8 mouse cellular contexts compared by ENCODE assay signal in the genomic region with DNA sequence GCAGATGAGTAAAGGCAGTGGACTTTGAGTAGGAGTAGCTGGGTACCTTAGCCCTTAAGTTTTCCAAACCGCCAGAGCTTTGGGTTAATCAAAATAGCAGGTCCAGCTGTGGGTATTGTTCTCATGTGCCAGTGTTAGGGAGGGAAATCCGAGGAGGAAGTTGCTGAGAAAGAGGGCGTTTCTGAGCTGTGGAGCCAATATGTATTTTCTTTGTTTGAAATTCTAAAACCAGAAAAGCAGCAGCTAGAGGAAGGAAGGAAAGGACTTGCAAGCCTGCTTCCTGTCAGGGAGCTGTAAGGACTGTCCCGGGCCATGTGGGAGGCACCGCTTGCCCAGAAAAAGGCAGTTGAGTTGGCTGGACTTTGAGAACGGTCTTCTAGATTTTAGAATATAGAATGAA. TPM values are rescaled to one million over a fixed set of nuclear protein-coding genes. Genes with fewer than 3 reads are reported as not detected.
A peak's percentile ranks its signal among the peaks of the same experiment; 100 is the strongest.
DNase-seq lines count a peak whose midpoint lies in the region; ATAC-seq lines count a peak whose summit lies in the region.

No protein-coding gene starts in this region.

- peak overlapping the region; percentile 96 for H3K9ac ChIP-seq in heart, embryonic 16.5 days (ENCODE audit: low read length)

- H3K9me3 ChIP-seq in erythroblast, embryonic 14.5 days (ENCODE audit: control insufficient read depth, low read length) = no peaks in the 10 kb centered on the region
- H3K9me3 ChIP-seq in heart, embryonic 16.5 days (replicated peaks; ENCODE audit: control insufficient read depth, low read length) = 0 out of 2 replicates have a peak, but pooled peaks cover 2% of the 10 kb centered on the region

- H3K4me3 ChIP-seq in erythroblast, embryonic 14.5 days (replicated peaks) = peak overlapping the region; percentile 98
- peak overlapping the region; percentile 91 for H3K4me3 ChIP-seq in heart, embryonic 16.5 days (ENCODE audit: low read length)

- intact Hi-C loops in left cerebral cortex, postnatal 36 days (cut with DNase I) = loop anchor here (2.0 to 5.0 kb wide), 3 partner anchors 45 to 75 kb away; no protein-coding TSS in a partner anchor

- ATAC-seq in erythroblast, adult 5-6 weeks (replicated peaks; ENCODE audit: low FRiP score, poor library complexity, severe bottlenecking) = no peak
- ATAC-seq in heart, embryonic 16.5 days (replicated peaks; ENCODE audit: extremely low read depth, insufficient read depth, low FRiP score) = no peak
- peak; percentile 38 for ATAC-seq in megakaryocyte, adult 5-6 weeks (ENCODE audit: poor library complexity, severe bottlenecking)

- H3K36me3 ChIP-seq in erythroblast, embryonic 14.5 days (ENCODE audit: control insufficient read depth) = peaks cover 12% of the 10 kb centered on the region
- H3K36me3 ChIP-seq in heart, embryonic 16.5 days (ENCODE audit: control insufficient read depth, insufficient read depth) = 0 out of 2 replicates have a peak, but pooled peaks cover 2% of the 10 kb centered on the region

- no peaks in the 10 kb centered on the region for H3K27me3 ChIP-seq in erythroblast, embryonic 14.5 days (ENCODE audit: control insufficient read depth)
- no peaks in the 10 kb centered on the region for H3K27me3 ChIP-seq in heart, embryonic 16.5 days (ENCODE audit: control insufficient read depth, insufficient read depth, low read length)

- peak; percentile 27 for DNase-seq in embryo, embryonic 9.5 days (ENCODE audit: extremely low spot score)
- peak; percentile 69 for DNase-seq in kidney, postnatal 14 days
- DNase-seq in thymus, postnatal 14 days = peak; percentile 55
- no peak for DNase-seq in left cerebral cortex, postnatal 36 days (ENCODE audit: low spot score in 2 of 2)

- peaks cover 32% of the 10 kb centered on the region for H3K4me1 ChIP-seq in erythroblast, embryonic 14.5 days (ENCODE audit: control insufficient read depth)
- peaks cover 19% of the 10 kb centered on the region for H3K4me1 ChIP-seq in heart, embryonic 16.5 days (ENCODE audit: control insufficient read depth, insufficient read depth, low read length)

- H3K4me2 ChIP-seq in heart, embryonic 16.5 days (ENCODE audit: low read depth, low read length) = peak overlapping the region; percentile 83

- H3K27ac ChIP-seq in heart, embryonic 16.5 days (ENCODE audit: low read length) = peak overlapping the region; percentile 92

- 12% methylated on average over 6 of the region's 6 CpGs for WGBS in heart, embryonic 16.5 days

RNA-seq across cellular contexts. Expression of gene Wasf2, which starts 1.7 kb away (rescaled TPM):
- polyA plus RNA-seq in erythroblast, embryonic 14.5 days (2012) = 7.5 and 8.8 TPM in 2 replicates
- total RNA-seq in erythroblast, adult 5-6 weeks (2015; ENCODE audit: low replicate concordance) = 49.6 and 78.6 TPM in 2 replicates
- total RNA-seq in erythroblast, adult 5-6 weeks (2017; ENCODE audit: low replicate concordance) = 40.3 and 58.8 TPM in 2 replicates
- polyA plus RNA-seq in heart, embryonic 16.5 days (2015; fragmentation: Nextera tagmentation; extraction: Ambion mirVana) = 45.0 and 66.3 TPM in 2 replicates
- 226 and 236 TPM in 2 replicates for total RNA-seq in megakaryocyte, adult 5-6 weeks (2015)
- total RNA-seq in megakaryocyte, adult 5-6 weeks (2017) = 56.9 and 75.4 TPM in 2 replicates
- total RNA-seq in left cerebral cortex, postnatal 36 days (2021) = 10 to 100 TPM; 21.5 to 30.3 TPM

Comparison
In these comparisons a context has a peak if more than half of its experiments do, and no peak if none do; other contexts are left out.
1. DNase-seq: peak in embryo, embryonic 9.5 days (single experiment), kidney, postnatal 14 days (single experiment) and thymus, postnatal 14 days (single experiment); none in left cerebral cortex, postnatal 36 days (0 of 2).